Mouse (Mus musculus) brain, embryonic 18.5 days (tissue): ENCODE measurements around the gene Golt1a.

Experiments
- DNase-seq: peaks from one replicate; pipeline ENCODE4 v3.0.0-alpha.2; 2012; ENCODE audit warnings: low read depth, low spot score

Gene Golt1a

DNA sequence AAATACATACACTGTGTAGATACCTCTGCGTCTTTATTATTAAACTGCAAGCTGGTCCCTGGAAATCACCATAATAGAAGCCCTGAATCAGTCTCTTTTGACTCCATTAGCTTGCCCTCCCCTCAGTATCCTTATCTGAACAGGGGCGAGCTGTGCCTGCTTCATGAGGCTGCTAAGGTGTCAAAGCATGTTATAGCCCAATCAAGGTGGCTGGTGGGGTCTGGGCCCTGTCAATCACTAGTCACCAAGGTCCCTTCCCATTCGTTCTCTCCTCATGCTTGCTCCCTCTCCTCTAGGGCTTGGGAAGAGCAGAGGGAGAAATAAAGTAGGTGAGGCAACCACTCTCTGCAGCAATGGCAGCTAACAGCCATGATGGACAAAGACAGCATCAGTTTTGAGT lies 37.6 kb downstream of the Golt1a start:
- DNase-seq = no peak

DNA sequence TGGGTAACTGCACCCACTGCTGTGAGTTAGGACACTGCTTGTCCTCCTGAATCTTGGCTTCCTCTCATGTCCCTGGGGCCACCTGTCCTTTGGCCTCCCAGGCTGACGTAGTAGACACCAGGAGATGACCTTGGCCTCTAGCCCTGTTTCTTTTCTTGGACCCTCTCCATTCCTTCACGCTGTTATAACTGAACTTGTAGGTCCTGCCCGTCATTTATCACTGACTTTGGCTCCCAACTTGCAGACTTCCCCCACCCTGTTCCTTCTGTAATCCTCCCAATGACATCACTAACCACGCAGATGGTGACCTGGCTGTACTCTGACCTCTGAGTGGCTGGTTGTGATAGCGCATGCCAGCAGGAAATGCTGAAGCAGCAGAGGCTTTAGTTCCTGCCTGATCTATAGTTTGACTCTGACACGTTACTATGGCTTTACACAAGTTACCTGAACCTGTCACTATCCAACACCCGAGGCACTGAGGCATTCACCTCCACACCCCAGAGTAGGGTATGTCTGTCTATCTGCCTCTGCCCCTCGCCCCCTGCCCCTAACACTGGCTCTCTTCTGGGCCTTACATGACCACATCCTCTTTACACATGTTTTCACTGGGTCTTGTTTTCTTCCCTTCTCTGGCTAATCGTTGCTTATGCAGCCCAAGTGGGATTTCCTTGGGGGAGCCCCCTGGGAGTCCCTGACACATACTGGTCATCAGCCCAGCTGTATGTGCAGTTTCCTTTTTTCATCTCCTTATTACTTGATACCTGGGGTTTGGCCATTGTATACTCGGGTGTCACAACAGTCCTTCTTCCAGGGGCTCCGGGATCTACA lies 38.3 kb downstream of the Golt1a start:
- DNase-seq = no peak

DNA sequence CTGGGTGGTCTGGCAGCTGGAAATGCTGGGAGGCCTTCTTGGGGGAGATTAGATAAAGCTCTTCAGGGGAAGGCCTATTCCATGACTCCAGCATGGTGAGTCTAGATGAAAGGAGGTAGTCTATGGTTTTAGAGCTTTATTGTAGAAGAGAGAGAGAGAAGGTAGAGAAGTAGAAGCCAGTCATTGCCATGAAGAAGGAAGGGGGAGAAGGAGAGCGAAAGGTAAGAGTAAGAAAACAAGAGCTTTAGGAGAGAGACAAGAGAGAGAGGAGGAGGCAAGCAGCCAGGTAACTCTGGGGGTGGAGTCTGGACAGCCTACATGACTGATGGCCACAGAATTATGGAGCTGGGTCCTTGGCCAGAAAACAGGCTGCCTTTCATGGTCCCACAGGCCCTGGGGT lies 40.6 kb downstream of the Golt1a start, which contains the start of gene Ren1:
TSS of gene Ren1 (plus strand) at position 301 of the 400 bp plus-strand sequence.
- no peak for DNase-seq

DNA sequence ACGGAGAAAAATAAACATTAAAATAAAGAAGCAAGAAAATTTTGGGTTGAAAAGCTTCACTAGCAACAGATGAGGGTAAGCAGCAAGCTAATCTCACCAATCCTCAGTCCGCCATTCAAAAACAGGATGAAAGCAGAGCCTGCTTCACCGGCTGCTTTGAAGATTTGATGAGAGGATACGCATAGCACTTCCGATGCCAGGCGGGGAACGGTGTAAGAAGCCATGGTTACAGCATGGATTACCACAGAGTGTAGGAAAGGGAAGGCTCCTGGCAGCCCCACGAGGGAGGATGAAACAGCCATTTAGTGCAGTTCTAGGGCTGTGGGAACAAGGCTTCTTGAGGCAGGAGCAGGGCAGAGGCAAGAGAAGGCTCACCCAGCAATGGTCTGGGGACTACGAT lies 42.2 kb downstream of the Golt1a start:
- DNase-seq = no peak

DNA sequence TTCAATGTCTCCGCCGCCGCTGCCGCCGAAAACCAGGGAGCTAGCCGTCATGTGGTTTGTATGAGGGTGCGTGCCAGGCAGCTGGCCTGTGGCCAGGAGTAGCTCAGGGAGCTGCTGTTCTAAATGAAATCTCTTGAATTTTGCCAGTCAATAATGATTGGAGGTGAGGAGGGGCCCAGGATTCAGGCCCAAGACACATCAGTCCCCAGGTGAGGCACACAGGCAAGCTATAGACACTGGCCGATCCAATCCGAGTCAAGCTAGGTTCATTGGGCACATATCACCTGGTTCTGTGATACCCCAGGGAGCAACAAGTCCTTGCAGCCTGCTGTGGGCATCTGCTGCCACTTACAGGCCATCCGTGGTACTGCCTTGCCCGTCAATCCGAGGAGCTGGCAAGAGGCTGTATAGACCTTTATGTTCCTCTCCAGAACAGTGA lies 43.8 kb downstream of the Golt1a start:
- peak; percentile 30 for DNase-seq

DNA sequence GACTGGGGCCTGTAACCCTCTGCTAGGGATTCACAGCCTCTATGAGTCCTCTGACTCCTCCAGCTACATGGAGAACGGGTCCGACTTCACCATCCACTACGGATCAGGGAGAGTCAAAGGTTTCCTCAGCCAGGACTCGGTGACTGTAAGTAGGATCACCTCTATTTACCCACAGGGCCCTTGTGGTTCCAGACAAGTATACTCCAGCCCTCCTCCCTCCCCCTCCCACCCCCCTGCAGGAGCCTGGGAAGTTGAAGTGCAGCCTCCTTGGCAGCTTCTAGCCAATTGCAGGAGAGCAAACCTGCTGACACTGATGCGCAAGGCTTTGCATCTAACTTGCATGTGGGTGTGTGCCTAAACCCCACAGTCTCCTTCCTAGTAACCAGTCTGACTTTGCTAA lies 45.9 kb downstream of the Golt1a start:
- no peak for DNase-seq

DNA sequence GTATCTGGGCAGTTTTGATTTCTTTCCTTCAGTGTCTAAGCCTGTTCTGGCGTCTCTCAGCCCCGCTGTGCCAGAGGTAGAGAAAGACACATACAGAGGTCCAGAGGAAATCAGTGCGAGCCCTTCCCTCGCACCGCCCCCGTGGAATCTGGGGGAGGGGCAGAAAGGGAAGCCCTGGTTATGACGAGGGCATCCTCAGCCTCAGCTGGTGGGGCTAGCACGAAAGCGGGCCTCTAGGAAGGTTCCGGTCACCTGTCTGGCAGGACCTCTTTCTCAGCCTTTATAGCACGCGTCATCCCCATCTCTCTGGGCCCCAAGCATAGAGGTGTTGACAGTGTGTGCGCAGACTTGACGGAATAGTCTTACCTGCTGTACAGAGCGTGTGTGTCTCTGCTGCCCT lies 46.3 kb downstream of the Golt1a start:
- no peak for DNase-seq

DNA sequence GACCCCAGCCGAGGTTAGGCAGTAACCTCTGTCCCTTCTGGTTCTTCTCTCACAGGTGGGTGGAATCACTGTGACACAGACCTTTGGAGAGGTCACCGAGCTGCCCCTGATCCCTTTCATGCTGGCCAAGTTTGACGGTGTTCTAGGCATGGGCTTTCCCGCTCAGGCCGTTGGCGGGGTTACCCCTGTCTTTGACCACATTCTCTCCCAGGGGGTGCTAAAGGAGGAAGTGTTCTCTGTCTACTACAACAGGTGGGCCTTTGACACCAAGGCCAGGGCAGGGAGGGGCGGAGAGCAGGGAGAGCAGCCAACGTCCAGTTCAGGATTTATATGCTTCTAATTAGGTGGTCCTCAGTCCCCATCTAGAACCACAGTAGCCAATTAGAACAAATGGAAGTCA lies 46.7 kb downstream of the Golt1a start:
- no peak for DNase-seq

DNA sequence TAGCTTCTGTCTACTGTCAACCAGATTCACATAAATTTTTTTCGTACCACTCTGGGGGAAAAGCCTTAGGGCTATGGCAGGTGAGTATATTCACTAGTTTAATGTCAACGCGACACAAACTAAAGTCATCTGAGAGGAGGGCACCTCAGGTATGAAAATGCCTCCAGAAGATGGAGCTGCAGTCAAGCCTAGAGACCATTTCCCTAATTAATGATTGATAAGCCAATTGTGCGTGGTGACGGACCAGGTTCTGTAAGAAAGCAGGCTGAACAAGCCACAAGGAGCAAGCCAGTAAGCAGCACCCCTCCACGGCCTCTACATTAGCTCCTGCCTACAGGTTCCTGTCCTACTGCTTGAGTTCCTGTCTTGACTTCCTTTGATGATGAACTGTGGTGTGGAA lies 51.4 kb downstream of the Golt1a start:
- DNase-seq = no peak

DNA sequence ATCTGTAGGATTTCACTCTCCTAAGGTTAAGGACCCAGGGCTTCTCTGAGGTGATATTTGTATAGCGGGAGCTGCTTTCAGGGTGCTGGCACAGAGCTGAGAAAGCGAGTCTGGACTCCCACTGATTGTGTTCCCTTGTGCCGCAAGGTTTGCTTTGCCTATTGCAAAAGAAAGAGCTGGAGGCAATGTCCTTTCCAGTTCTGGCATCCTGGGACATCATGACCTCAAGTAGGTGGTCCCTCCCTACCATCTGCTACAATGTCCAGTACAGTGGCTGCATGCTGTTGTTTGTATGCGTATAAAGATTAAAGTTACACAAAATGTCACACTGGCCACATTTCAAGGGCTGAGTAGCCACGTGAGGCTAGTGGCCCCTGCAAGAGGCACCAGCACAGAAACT lies 52.5 kb downstream of the Golt1a start:
- no peak for DNase-seq

DNA sequence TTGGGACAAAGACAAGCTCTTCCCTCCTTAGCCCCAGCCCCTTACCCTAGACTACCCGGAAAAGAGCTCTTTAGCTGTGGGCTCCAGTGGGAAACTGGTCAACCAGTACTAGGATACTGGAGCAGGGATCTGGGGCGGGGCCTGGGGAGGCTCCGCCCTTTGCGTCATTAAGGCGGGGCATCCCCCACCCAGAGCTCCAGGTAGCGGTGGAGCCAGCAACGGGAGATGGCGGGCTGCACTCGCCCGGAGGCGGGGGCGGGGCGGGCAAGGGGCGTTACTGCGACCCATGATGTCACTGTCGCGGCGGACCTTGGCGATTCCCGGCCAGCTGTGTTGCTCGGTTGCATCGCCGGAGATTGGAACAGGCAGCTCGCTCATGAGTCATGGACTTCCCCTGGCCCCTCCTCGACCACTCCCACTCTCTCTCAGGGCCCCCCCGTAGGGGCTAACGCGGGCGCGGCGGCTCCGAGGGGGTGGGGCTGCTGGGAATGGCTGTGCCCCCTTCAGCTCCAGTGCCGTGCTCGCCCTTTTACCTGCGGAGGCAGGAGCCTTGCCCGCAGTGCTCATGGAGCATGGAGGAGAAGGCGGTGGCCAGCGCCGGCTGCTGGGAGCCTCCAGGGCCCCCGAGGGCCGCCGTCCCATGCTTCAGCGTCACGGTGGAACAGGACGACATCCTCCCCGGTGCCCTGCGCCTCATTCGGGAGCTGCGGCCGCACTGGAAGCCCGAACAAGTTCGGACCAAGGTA lies 53.8 kb downstream of the Golt1a start, which contains the start of gene Etnk2:
TSS of gene Etnk2 (plus strand) at position 297 of the 746 bp plus-strand sequence.
- DNase-seq = no peak

DNA sequence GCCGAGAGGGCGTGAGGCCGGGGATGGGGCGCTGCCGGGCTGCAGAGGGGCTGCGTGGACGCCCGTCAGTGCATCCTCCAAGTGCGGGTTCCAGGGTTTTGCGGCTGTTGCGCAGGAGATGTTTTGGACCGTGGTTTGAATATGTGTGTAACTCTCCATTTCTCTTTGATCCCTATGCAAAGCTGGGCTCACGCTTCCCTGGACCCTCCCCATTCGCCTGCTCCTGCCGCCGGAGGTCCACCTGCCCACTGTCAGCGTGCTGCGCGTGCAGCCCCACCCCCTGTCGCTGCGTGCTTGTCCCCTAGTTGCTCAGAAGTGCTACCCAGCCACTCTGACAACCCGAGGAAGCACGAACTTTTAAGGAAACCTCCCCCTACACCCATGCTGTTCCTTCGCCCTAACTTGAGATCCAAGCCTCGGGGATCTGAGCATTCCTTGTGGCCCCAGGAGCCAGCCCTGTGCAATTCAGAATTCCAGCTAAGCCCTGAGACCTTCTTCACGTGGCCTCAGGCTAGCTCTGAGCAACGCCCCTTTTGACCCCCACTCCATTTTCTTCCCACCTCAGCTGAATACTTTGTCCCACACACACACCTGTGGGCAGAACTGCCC lies 54.5 kb downstream of the Golt1a start:
- DNase-seq = no peak

DNA sequence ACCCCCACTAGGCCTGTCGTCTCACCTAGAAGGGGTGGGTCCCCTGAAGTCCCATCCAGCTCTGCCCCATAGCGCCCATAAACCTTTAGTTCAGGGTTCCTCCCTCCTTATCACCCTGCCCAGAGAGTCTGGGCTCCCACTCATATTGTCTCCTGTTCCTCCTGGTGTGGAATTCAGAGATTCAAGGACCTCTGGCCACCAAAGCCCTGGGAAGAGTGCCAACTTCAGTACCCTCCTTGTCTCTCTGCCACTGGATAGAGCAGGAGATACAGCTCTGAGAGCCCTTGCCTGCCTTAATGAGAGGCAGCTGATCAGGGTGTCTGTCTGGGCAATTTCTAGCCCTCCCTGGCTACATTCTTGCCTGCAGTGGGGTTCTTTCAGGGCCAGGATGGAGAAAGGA lies 55.3 kb downstream of the Golt1a start:
- DNase-seq = no peak

DNA sequence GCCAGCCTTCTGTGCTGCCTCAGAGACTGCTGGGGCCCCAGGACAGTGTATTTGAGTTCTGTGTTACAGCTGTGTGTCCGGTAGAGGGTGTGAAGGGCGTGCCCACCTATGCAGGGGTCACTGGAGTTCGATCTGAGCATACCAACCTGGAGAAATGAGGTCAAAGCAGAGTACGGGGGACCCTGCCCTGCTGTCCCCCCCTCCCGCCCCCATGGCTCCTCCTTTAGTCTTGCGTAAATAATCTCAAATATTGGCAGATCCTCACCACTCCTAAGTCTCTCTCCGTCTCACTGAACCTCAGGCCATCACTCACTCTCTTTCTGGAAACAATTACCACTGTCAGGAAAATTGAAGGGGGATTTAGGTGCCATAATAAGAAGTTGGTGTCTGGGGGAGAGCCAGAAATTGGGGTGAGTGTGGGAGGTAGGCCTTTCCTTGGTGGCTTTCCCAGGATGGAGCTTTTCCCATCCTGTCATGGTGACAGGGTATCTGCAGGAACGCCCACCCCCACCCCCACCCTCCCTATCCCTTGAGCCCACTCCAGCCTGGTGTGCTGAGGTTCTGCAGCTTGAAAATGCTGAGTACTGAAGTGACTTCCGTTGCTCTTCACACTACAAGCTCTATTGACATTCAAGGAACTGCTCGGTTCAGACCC lies 57.5 kb downstream of the Golt1a start:
- DNase-seq = no peak

DNA sequence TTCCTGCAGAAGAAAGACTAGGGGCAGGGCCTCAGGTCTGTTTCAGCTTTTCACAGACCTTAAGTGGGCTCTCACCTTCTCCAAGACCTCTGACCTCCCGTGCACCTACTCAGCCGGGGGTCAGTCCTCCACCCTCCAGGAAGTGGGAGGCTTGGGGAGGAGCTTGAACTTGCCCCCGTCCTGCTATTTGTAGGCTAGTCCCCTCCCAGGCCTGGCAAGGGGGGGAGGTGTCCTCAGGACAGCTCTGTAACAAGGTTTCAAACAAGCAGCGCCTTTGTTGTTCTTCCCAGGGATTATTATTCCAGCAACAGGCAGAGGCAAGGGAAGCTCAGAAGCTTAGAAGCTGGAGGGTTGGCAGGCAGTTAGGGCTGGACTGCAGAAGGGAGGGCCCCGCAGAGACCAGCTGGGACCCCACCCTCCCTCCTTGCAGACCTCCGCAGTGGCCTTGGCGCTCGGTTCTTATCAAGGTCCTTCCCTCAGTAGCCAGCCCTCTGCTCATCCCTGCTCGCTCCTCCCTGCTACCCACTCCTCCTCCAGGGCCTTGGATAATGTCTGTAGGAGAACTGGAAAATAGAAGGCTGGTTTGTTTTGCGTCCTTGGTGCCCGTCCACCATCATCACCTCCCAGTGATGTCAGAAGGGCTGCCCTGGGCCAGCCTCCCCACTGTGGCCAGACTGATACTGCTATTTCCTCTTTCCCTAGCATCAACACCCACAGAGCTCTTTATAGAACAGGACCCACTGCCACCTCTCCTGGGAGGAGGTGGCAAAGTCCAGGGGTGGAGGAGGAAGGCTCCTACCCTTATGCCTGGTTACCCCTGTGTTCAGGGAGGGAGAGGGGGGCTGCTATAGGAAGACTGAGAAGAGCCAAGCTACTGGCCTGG lies 58.2 kb downstream of the Golt1a start:
- DNase-seq = no peak

DNA sequence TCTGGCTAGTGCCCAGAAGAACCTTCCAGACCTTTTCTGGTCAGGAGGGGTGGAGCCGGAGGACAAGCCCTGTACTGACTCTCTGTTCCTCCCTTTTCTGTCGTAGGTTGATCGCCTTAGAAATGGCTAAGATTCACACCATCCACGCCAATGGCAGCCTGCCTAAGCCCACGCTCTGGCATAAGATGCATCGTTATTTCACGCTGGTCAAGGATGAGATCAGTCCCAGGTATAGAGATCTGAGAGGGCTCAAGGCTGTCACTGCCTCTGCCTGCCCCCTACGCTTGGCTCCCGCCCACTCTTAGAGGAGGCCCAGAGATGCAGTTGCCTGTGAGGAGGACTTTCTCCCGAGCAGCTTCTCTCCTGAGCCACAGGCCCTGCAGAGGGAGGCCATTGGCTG lies 59.0 kb downstream of the Golt1a start:
- no peak for DNase-seq

DNA sequence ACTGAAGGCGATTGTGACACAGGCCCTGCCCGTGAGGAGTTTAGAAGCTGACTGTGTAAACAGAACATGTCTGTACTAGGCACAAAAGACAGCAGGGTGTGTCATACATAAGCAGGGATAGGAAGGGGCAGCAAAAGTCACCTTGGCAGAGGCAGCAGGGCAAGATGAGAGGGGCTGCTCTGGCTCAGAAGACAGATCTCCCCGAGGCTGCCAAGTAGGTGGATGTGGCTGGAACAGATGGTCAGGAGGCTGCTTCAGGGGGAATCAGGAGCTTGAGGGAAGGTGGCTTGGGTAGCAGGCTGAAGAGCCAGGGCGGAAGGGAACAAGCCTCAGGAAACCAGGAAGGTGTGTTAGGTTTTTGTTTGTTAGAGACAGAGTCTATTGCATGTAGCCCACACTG lies 60.8 kb downstream of the Golt1a start:
- no peak for DNase-seq

DNA sequence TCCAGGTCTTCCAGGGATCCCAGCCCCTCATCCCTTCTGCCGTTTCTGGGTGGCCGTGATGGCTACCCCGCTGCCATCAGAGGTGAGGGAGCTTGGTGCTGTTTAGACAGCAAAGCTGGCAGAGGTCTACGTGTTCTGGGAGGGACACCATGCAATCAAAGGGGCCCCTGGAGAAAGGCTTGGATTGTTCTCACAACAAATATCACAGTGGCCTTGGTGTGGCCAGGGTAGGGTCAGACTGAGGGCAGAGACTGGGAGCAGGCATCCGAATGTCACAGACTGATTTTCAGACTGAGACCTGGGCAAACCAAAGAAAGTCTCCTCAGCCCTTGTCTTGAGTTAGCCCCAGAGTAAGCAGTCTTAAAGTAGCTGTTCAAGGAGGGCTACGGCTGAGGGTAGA lies 61.8 kb downstream of the Golt1a start:
- no peak for DNase-seq

DNA sequence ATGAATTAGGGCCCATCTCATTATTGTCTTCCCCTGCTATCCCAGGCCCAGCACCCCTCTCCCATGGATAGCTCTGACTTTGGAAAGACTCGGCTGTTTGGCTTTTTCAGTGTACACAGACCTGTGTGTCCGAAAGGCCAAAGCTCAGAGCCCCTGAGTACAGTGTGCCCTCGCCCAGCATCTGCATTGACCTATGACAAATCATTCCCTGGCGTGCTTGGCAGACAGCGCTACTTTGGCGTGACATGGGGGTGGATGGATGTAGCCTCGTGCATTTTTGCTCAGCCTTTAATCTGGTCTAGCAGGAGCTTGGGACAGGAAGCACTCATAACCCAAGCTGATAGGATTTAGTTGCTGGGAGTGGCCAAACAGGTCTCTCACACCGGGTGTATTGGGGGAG lies 62.5 kb downstream of the Golt1a start:
- DNase-seq = no peak
